Mouse (Mus musculus) megakaryocyte, adult 5-6 weeks (primary cell): Measurements from ENCODE around the gene Cdh26. TPM values are rescaled to one million over a fixed set of nuclear protein-coding genes. Genes with fewer than 3 reads are reported as not detected.

ENCODE experiments used
- ATAC-seq: 2 replicates; pipeline ENCODE4 v1.8.0; 2016; ENCODE audit warnings: mild to moderate bottlenecking, inconsistent platforms; ENCODE audit not compliant: poor library complexity, severe bottlenecking
- total RNA-seq, 2 experiments: library from RNA; stranded (forward) in 1 of 2; stranded (reverse) in 1 of 2; fragments of 153-499, 151-499 nt in 1 of 2; fragments of 221-1000, 200-1000 nt in 1 of 2; gene quantifications; 2 replicates each; pipeline versions ENCODE4 v1.2.3 to v1.2.4; 2015 to 2017

Cdh26 gene
- total RNA-seq, 2 experiments from 2014 or later = not detected

GRCm38 (mm10) chr2:178507379-178508014 lies 77.2 kb downstream of the Cdh26 start:
- ATAC-seq = peak; percentile 49

GRCm38 (mm10) chr2:178508279-178508678 lies 77.9 kb downstream of the Cdh26 start:
- ATAC-seq = no peak

GRCm38 (mm10) chr2:178513043-178513442 lies 82.7 kb downstream of the Cdh26 start:
- ATAC-seq = peak; percentile 15; the same call in 1 of the 2 replicates

- ATAC-seq = peak; percentile 3; the same call in 1 of the 2 replicates
These were observed 83.3 kb downstream of the Cdh26 start for GRCm38 (mm10) chr2:178513636-178514071.

GRCm38 (mm10) chr2:178516421-178516820 lies 86.1 kb downstream of the Cdh26 start:
- ATAC-seq = peak; percentile 69

- ATAC-seq = 0 out of 2 replicates have a peak, but pooled peaks have one; percentile 0
These were observed 86.6 kb downstream of the Cdh26 start for GRCm38 (mm10) chr2:178516941-178517340.

- ATAC-seq = no peak
These were observed 89.0 kb downstream of the Cdh26 start for GRCm38 (mm10) chr2:178519321-178519720.

GRCm38 (mm10) chr2:178520216-178520615 lies 89.9 kb downstream of the Cdh26 start:
- ATAC-seq = peak; percentile 33

- ATAC-seq = no peak
These were observed 92.0 kb downstream of the Cdh26 start for GRCm38 (mm10) chr2:178522331-178522730.

- ATAC-seq = no peak
These were observed 92.5 kb downstream of the Cdh26 start for GRCm38 (mm10) chr2:178522786-178523185.

- no peak for ATAC-seq
These were observed 96.4 kb downstream of the Cdh26 start for GRCm38 (mm10) chr2:178526776-178527175.

GRCm38 (mm10) chr2:178531226-178531625 lies 100.9 kb downstream of the Cdh26 start:
- no peak for ATAC-seq

- no peak for ATAC-seq
These were observed 106.2 kb downstream of the Cdh26 start for GRCm38 (mm10) chr2:178536574-178536973.

Other genes starting within 250 kb of the Cdh26 start
- gene Sycp2, start 22.8 kb upstream of the Cdh26 start, total RNA-seq (2015) = 0.96 and 3.1 TPM in 2 replicates
- gene Sycp2, start 22.8 kb upstream of the Cdh26 start, total RNA-seq (2017) = 1.4 and 1.5 TPM in 2 replicates
- gene Ppp1r3d, start 16.1 kb upstream of the Cdh26 start, total RNA-seq (2015) = 7.4 and 7.5 TPM in 2 replicates
- 5.4 and 5.8 TPM in 2 replicates for gene Ppp1r3d, start 16.1 kb upstream of the Cdh26 start, total RNA-seq (2017)
- 10.2 and 16.0 TPM in 2 replicates for gene Fam217b, start 16.0 kb upstream of the Cdh26 start, total RNA-seq (2015)
- 5.9 and 8.6 TPM in 2 replicates for gene Fam217b, start 16.0 kb upstream of the Cdh26 start, total RNA-seq (2017)